Mouse (Mus musculus) frontal cortex, postnatal 25 days (tissue): ENCODE data around the gene Adgrg4.

ENCODE experiments used
- DNase-seq, 2 experiments: peaks; one replicate each; pipeline ENCODE4 v3.0.0; 2022; ENCODE audit warnings: low spot score in 2 of 2

Gene Adgrg4

DNA sequence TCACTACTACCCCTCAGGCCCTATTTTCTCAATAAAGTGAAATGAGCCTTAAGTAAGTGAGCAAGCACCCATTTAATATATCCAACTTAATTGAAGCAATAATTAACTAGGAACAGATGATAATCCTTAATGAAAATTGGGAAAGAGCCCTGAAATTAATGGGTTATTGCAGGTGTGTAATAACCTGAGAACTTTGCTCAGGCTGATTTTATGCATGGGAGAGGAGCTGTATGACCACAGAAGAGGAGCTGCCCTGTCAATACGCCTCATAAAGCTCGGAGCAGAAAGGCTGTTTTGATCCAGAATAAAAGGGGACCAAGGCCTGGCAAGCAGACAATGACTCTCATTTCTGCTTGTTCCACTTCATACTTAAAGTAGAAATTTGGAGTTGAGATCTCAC is at the start of gene Adgrg4:
Gene Adgrg4, plus strand, starts transcription at position 301 of the 400 bp plus-strand sequence.
- no peak for DNase-seq

DNA sequence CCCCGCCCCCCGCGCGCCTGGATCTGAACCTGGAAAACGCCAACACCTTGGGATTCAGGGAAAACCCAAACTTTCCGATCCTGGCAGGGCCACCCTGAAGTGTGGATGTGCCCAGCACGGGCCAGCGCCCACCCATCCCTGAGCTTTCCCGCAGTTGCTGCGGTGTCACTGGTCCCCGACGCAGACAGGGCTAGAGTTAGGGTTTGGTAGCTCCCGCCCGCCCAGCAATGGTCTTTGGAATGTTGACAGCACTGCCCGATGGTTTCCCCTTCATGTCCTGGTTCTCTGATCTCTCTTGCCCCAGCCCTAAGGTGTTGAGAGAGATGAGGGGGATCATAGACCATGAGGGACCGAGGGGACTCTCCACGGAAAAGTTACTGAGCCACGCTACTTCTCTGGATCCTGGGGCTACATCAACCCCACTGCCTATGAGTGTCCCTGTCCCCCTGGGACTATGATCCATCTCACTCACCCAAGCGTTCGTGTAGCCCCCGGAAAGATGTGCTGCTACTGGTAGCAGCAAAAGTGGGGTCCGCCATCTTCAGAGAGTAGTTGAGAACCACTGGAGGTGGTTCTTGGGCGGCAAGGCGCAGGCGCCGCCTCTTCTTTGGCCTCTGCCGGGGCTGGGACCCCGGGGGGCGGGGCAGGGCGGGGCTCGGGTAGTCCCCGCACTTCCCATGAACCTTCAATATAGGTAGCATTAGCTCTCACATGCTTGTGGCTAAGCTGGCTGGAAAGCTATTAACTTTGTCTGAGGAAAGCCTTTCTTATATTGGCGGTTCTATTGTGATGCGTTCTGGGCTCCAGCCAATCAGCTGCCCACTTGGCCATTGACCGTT is 48.0 kb upstream of the Adgrg4 start, which contains the start of gene Map7d3:
Gene Map7d3, minus strand, starts transcription at position 562 of the 839 bp plus-strand sequence.
- no peak for DNase-seq

DNA sequence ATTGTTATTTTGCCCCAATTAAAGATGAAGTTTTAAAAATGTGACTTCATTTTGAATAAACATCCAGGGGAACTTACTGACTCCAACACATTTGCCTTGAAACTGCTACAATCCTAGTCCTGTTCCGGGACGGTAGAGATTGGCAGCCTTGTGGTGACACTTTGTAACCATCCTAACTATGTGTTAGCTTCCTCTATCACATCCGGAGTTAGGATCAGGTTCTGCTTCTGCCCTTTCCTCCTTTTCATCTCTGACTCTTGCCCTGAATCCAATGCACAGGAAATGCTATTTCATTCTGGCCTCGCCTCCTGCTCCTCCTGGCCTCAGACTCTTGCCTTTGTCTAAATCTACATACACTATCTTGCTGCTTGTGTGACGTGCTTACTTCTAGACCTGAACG is 42.5 kb upstream of the Adgrg4 start:
- DNase-seq: no peak

DNA sequence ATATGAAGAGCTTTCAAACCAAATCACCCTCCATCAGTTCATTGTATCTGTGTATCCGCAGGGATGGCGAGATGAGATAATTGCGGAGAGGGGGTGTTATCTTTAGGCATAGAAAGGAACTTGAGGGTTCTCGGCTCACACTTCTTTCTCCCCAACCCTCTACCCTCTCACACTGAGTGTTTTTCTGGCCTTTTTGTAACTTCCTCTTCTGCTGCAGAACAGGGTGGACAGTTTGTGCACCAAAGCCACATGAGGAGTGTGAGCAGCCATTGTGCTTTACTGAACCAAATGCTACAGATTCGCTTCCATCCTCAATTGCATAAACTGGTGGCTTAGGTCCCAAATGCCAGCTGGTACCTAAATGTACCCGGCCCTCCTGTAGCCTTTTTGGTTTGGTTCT is 34.1 kb upstream of the Adgrg4 start:
- no peak for DNase-seq

DNA sequence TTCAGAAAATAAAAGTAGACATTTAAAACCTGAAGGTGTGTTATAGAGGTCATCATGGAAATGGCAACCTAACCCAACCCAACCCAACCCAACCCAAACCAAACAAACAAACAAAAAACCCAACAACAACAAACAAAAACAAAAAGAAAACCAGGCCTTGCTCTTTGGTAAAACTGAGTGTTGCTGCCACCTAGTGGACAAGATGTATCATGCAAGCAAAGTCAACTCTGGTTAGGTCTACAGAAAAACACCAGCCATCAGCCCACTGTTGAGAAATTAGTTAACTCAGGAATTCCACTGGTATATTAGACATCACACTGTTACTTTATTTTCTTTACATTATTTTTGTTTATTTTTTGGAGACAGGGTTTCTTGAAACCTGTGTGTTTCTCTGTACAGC is 30.6 kb upstream of the Adgrg4 start:
- no peak for DNase-seq

DNA sequence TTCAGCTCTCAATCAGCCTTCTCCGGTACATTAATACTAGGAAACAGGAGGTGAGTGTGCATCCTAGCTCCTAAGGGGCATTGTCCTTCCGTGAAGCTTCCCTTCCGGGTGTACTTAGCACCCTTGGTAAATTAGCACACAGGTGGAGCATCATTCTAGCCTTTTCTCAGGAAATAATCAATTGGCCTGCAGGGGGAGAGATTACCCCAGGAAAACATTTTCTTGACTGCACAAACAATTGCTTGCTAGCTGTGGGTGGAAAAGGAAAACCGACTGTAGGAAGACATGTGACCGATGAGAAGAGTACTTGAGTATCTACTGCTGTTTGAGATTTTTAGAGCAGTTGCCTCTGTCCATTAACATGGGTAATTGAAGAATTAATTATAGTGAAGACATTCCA is 28.7 kb upstream of the Adgrg4 start:
- DNase-seq: no peak

DNA sequence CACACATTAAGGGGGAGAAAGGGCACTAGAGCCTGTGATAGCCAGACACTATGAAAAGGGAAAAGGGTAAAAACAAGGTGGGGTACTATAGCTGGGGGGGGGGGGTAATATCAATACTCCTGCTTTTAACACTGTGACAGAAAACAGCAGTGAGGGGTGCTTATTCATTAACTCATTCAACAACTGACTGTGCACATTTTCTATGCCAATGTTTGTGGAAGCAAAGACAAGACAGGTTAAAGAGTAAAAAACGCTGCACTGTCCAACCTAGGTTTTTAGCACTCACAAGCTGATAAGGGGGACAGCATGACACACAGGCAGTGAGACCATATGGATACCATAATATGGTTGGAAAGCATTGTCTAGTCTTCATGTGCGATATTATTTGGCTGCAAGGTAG is 142.9 kb downstream of the Adgrg4 start:
- DNase-seq: no peak

DNA sequence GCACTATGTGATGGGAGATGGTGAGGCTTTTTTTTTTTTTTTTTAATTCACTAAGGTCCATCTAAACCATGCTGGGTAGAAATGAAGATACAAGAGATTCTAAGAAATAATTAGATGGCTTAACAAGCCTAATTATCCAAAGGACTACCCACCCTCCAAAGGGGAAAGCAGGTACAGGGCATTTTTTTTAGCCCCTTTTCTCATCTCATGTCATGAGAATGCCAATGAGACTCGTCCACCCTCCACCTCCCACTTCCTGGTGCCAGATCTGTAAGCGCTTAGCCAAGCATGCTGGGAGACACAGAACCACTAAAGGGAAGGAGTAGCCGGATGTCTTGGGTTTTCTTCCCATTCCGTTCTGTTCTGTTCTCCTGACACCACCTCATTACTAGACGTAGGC is 172.8 kb downstream of the Adgrg4 start, which contains the start of gene Brs3:
Gene Brs3, plus strand, starts transcription at position 301 of the 400 bp plus-strand sequence.
- DNase-seq: no peak

DNA sequence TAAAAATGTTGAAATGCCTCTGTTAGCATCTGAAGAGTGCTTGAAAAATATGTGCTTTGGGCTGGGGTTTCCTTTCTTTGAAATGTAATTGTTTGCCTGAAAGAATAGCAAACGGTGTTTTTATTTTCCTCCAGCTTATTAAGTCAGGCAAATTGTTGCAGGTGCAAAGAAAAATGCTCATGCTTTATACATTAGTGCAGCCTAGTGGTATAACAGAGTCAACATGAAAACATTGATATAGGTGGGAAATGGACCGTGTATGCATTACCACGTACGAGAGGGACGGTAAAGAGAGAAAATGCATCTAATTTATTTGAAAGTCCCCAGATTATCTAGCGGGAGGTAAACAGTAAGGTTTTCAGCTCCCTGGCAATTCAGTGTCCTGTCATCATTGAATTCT is 173.9 kb downstream of the Adgrg4 start:
- DNase-seq: no peak
